Comparison of ENCODE assay signal across 28 mouse cellular contexts in the genomic region with DNA sequence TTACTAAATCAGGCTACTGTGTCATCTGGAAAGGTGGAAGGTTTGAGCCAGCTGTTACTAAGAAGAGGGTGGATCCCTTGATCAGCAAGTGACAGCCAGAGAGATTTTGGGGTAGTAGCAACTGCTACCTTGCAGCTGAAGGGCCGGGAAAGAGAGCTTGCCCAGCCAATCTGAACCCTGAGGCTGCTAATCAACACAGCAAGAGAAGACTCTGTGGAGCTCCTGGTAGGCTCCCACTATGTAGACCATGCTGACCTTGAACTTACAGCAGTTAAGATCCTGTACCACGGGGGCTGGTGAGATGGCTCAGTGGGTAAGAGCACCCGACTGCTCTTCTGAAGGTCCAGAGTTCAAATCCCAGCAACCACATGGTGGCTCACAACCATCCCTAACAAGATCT. TPM values are rescaled to one million over a fixed set of nuclear protein-coding genes. Genes with fewer than 3 reads are reported as not detected.
DNase-seq lines count a peak whose midpoint lies in the region; ATAC-seq and TF ChIP-seq lines count a peak whose summit lies in the region.
"Had no signal": no experiment of that assay in that cellular context is flagged by ENCODE, and none has a peak within 500 bp of the region (broad histone marks: within the 10 kb centered on the region; RNA-seq: fewer than 3 reads in every experiment).

No protein-coding gene starts in this region.

- peak overlapping the region; percentile 86 for H3K27ac ChIP-seq in gastrocnemius, adult 2 months
- H3K27ac ChIP-seq in stomach, embryonic 16.5 days (ENCODE audit: low read length), result peak overlapping the region; percentile 2; the same call in 1 of the 2 replicates
- H3K27ac ChIP-seq in stomach, postnatal 0 days (replicated peaks), result no peak overlapping the region
- peak overlapping the region; percentile 83 for H3K27ac ChIP-seq in brown adipose tissue, adult 24 weeks (replicated peaks; ENCODE audit: low read depth, low read length)
- H3K27ac ChIP-seq: embryonic facial prominence, embryonic 12.5 days; hindbrain, embryonic 12.5 days; limb, embryonic 12.5 days; midbrain, embryonic 10.5 days had no signal

- H3K4me3 ChIP-seq in gastrocnemius, adult 2 months, result no peak overlapping the region
- no peak overlapping the region for H3K4me3 ChIP-seq in stomach, embryonic 16.5 days (replicated peaks; ENCODE audit: low read length)
- H3K4me3 ChIP-seq in stomach, postnatal 0 days (ENCODE audit: low read depth, low read length), result no peak overlapping the region
- H3K4me3 ChIP-seq in brown adipose tissue, adult 24 weeks (ENCODE audit: insufficient read depth, low read depth, low read length), result no peak overlapping the region
- H3K4me3 ChIP-seq: embryonic facial prominence, embryonic 12.5 days; heart, embryonic 13.5 days; hindbrain, embryonic 12.5 days; limb, embryonic 12.5 days; midbrain, embryonic 10.5 days; stomach, embryonic 15.5 days had no signal

- no peak for TF ChIP-seq CTCF in gastrocnemius, adult 2 months (IDR thresholded peaks at IDR 0.05)
- no peak for TF ChIP-seq CTCF in stomach, postnatal 0 days (IDR thresholded peaks at IDR 0.05; ENCODE audit: low read depth)

- H3K9ac ChIP-seq in stomach, embryonic 16.5 days (ENCODE audit: low read length), result no peak overlapping the region
- no peak overlapping the region for H3K9ac ChIP-seq in stomach, postnatal 0 days (ENCODE audit: low read length)
- H3K9ac ChIP-seq: embryonic facial prominence, embryonic 12.5 days; heart, embryonic 13.5 days; hindbrain, embryonic 12.5 days; limb, embryonic 12.5 days; stomach, embryonic 15.5 days had no signal

- WGBS in stomach, embryonic 16.5 days, result 81% methylated on average over 3 of the region's 3 CpGs
- WGBS in stomach, postnatal 0 days, result 81% methylated on average over 3 of the region's 3 CpGs

- no peaks in the 10 kb centered on the region for H3K27me3 ChIP-seq in stomach, embryonic 16.5 days (ENCODE audit: control insufficient read depth, insufficient read depth, low read length)
- no peaks in the 10 kb centered on the region for H3K27me3 ChIP-seq in stomach, postnatal 0 days (ENCODE audit: control insufficient read depth, insufficient read depth, low read length)
- H3K27me3 ChIP-seq: CH12.LX; embryonic facial prominence, embryonic 12.5 days; heart, embryonic 13.5 days; hindbrain, embryonic 12.5 days; limb, embryonic 12.5 days; Patski; stomach, embryonic 15.5 days had no signal

- no peak for TF ChIP-seq EP300 in stomach, postnatal 0 days (optimal IDR thresholded peaks at IDR 0.05)

- H3K4me2 ChIP-seq in stomach, embryonic 16.5 days (ENCODE audit: low read depth, low read length), result no peak overlapping the region
- no peak overlapping the region for H3K4me2 ChIP-seq in stomach, postnatal 0 days (replicated peaks; ENCODE audit: low read depth)
- H3K4me2 ChIP-seq: embryonic facial prominence, embryonic 12.5 days; heart, embryonic 13.5 days; hindbrain, embryonic 12.5 days; limb, embryonic 12.5 days; liver, embryonic 11.5 days; stomach, embryonic 15.5 days had no signal

- peaks cover 1% of the 10 kb centered on the region for H3K4me1 ChIP-seq in stomach, embryonic 16.5 days (ENCODE audit: control insufficient read depth, insufficient read depth, low read length)
- H3K4me1 ChIP-seq in stomach, postnatal 0 days (replicated peaks; ENCODE audit: control insufficient read depth, insufficient read depth), result no peaks in the 10 kb centered on the region
- peaks cover 12% of the 10 kb centered on the region for H3K4me1 ChIP-seq in brown adipose tissue, adult 24 weeks (ENCODE audit: control insufficient read depth, insufficient read depth, insufficient read length, low read length)
- H3K4me1 ChIP-seq: embryonic facial prominence, embryonic 12.5 days; limb, embryonic 12.5 days; stomach, embryonic 15.5 days had no signal

- intact Hi-C loops in gastrocnemius, adult 2 months (cut with DNase I), result no loop called here

- no peak for ATAC-seq in stomach, embryonic 16.5 days (ENCODE audit: insufficient read depth, low FRiP score)
- ATAC-seq in stomach, postnatal 0 days (ENCODE audit: low FRiP score, low TSS enrichment), result no peak
- ATAC-seq: activated CD4-positive, CD25-positive, alpha-beta regulatory T cell, adult 4 months; forebrain, embryonic 14.5 days had no signal

- DNase-seq in gastrocnemius, adult 2 months, result no peak
- DNase-seq in gastrocnemius, postnatal 10 days, result no peak
- DNase-seq in stomach, postnatal 0 days (ENCODE audit: low spot score), result no peak
- no peak for DNase-seq in right cerebral cortex, adult 2 months (ENCODE audit: low spot score in 2 of 2)
- no peak for DNase-seq in Muller cell, postnatal 12 days (ENCODE audit: inconsistent ontology term)
- DNase-seq: cerebellum, adult 8-10 months; kidney, adult 18-20 months; layer of hippocampus, postnatal 36 days; lung, adult 18-20 months; lung, postnatal 10 days; right cerebral cortex, adult 18-20 months had no signal

- H3K9me3 ChIP-seq in stomach, embryonic 16.5 days (replicated peaks; ENCODE audit: control insufficient read depth, low read length), result no peaks in the 10 kb centered on the region
- no peaks in the 10 kb centered on the region for H3K9me3 ChIP-seq in stomach, postnatal 0 days (ENCODE audit: control insufficient read depth, low read length)
- H3K9me3 ChIP-seq: embryonic facial prominence, embryonic 12.5 days; heart, embryonic 13.5 days; hindbrain, embryonic 12.5 days; limb, embryonic 12.5 days; midbrain, embryonic 10.5 days; stomach, embryonic 15.5 days had no signal

- no peaks in the 10 kb centered on the region for H3K36me3 ChIP-seq in stomach, embryonic 16.5 days (ENCODE audit: control insufficient read depth, insufficient read depth, low read length)
- H3K36me3 ChIP-seq in stomach, postnatal 0 days (ENCODE audit: control insufficient read depth, insufficient read depth, low read length), result no peaks in the 10 kb centered on the region
- H3K36me3 ChIP-seq: embryonic facial prominence, embryonic 12.5 days; heart, embryonic 13.5 days; hindbrain, embryonic 12.5 days; limb, embryonic 12.5 days; midbrain, embryonic 10.5 days; stomach, embryonic 15.5 days had no signal

RNA-seq across cellular contexts. Expression of a gene that starts 26.3 kb away (rescaled TPM):
- total RNA-seq in gastrocnemius, adult 2 months (2021), result 10 to 100 TPM; 23.3 to 25.1 TPM
- total RNA-seq in gastrocnemius, postnatal 10 days (2021), result 10 to 100 TPM; 23.4 to 30.9 TPM
- polyA plus RNA-seq in stomach, embryonic 16.5 days (2015; fragmentation: Nextera tagmentation; extraction: Ambion mirVana), result 6.2 and 7.2 TPM in 2 replicates
- polyA plus RNA-seq in stomach, postnatal 0 days (2015; fragmentation: Nextera tagmentation; extraction: Ambion mirVana), result 2.9 and 3.2 TPM in 2 replicates
- 9.5 and 15.2 TPM in 2 replicates for polyA plus RNA-seq in brown adipose tissue, adult 24 weeks (2012; ENCODE audit: insufficient read depth, insufficient read length, missing spikeins)

RNA-seq across cellular contexts. Expression of a gene that starts 41.2 kb away (rescaled TPM):
- 1 to 10 TPM; 1.1 to 1.5 TPM for total RNA-seq in gastrocnemius, adult 2 months (2021)
- total RNA-seq in gastrocnemius, postnatal 10 days (2021), result 1 to 10 TPM; 3.8 to 6.6 TPM
- 77.2 and 85.0 TPM in 2 replicates for polyA plus RNA-seq in stomach, embryonic 16.5 days (2015; fragmentation: Nextera tagmentation; extraction: Ambion mirVana)
- polyA plus RNA-seq in stomach, postnatal 0 days (2015; fragmentation: Nextera tagmentation; extraction: Ambion mirVana), result 45.1 and 49.2 TPM in 2 replicates
- 2.1 and 3.6 TPM in 2 replicates for polyA plus RNA-seq in brown adipose tissue, adult 24 weeks (2012; ENCODE audit: insufficient read depth, insufficient read length, missing spikeins)
- total RNA-seq: common myeloid progenitor, adult 5-6 weeks had no signal

RNA-seq across cellular contexts. Expression of a gene that starts 53.8 kb away (rescaled TPM):
- 1 to 10 TPM in 1 of 2 experiments, under 1 TPM in 1; 0.61 to 3.2 TPM for total RNA-seq in gastrocnemius, adult 2 months (2021)
- 1 to 10 TPM; 1.7 to 2.2 TPM for total RNA-seq in gastrocnemius, postnatal 10 days (2021)
- polyA plus RNA-seq in stomach, embryonic 16.5 days (2015; fragmentation: Nextera tagmentation; extraction: Ambion mirVana), result 2.7 and 3.8 TPM in 2 replicates
- polyA plus RNA-seq in stomach, postnatal 0 days (2015; fragmentation: Nextera tagmentation; extraction: Ambion mirVana), result 2.2 and 2.3 TPM in 2 replicates
- 1.1 TPM in 1 of 2 replicates, not detected in the other for polyA plus RNA-seq in brown adipose tissue, adult 24 weeks (2012; ENCODE audit: insufficient read depth, insufficient read length, missing spikeins)
- polyA plus RNA-seq: forebrain, embryonic 14.5 days had no signal

RNA-seq across cellular contexts. Expression of a gene that starts 59.0 kb away (rescaled TPM):
- 10 to 100 TPM; 10.3 to 26.9 TPM for total RNA-seq in gastrocnemius, adult 2 months (2021)
- total RNA-seq in gastrocnemius, postnatal 10 days (2021), result 10 to 100 TPM; 10.5 to 12.8 TPM
- 0.62 and 1.6 TPM in 2 replicates for polyA plus RNA-seq in stomach, embryonic 16.5 days (2015; fragmentation: Nextera tagmentation; extraction: Ambion mirVana)
- polyA plus RNA-seq in stomach, postnatal 0 days (2015; fragmentation: Nextera tagmentation; extraction: Ambion mirVana), result 1.6 and 1.8 TPM in 2 replicates
- 4.5 and 12.7 TPM in 2 replicates for polyA plus RNA-seq in brown adipose tissue, adult 24 weeks (2012; ENCODE audit: insufficient read depth, insufficient read length, missing spikeins)
- total RNA-seq: granulocyte monocyte progenitor cell, adult 5-6 weeks had no signal
- polyA plus RNA-seq: activated CD4-positive, CD25-positive, alpha-beta regulatory T cell, adult 4 months; embryonic facial prominence, embryonic 12.5 days; forebrain, embryonic 14.5 days; hindbrain, embryonic 12.5 days; limb, embryonic 12.5 days; liver, embryonic 11.5 days; neural tube, embryonic 14.5 days; thymus, postnatal 0 days had no signal

Comparison
In these comparisons a context has a peak if more than half of its experiments do, and no peak if none do; other contexts are left out.
1. RNA of a gene that starts 41.2 kb away (polyA plus RNA-seq): 77.2 to 85.0 TPM in stomach, embryonic 16.5 days and 45.1 to 49.2 TPM in stomach, postnatal 0 days; 2.1 to 3.6 TPM in brown adipose tissue, adult 24 weeks; every median in the first group is over 10 times any median in the second.